Mouse (Mus musculus) G1E (cell line): ENCODE data around the gene Aldh2.

Source experiments
- CTCF ChIP-seq: IDR thresholded peaks from 2 replicates; pipeline ENCODE4 v1.5.1; 2012; ENCODE audit warnings: low read depth, low read length, inconsistent platforms, mixed read lengths
- GATA1 ChIP-seq: IDR thresholded peaks from 2 replicates; pipeline ENCODE4 v1.6.1; 2012; ENCODE audit warnings: borderline replicate concordance, low read length, inconsistent platforms, mixed read lengths
- TAL1 ChIP-seq: conservative IDR thresholded peaks from 2 replicates; pipeline ENCODE4 v1.6.1; 2012; ENCODE audit warnings: low read depth, low read length, inconsistent platforms, mixed read lengths

DNA sequence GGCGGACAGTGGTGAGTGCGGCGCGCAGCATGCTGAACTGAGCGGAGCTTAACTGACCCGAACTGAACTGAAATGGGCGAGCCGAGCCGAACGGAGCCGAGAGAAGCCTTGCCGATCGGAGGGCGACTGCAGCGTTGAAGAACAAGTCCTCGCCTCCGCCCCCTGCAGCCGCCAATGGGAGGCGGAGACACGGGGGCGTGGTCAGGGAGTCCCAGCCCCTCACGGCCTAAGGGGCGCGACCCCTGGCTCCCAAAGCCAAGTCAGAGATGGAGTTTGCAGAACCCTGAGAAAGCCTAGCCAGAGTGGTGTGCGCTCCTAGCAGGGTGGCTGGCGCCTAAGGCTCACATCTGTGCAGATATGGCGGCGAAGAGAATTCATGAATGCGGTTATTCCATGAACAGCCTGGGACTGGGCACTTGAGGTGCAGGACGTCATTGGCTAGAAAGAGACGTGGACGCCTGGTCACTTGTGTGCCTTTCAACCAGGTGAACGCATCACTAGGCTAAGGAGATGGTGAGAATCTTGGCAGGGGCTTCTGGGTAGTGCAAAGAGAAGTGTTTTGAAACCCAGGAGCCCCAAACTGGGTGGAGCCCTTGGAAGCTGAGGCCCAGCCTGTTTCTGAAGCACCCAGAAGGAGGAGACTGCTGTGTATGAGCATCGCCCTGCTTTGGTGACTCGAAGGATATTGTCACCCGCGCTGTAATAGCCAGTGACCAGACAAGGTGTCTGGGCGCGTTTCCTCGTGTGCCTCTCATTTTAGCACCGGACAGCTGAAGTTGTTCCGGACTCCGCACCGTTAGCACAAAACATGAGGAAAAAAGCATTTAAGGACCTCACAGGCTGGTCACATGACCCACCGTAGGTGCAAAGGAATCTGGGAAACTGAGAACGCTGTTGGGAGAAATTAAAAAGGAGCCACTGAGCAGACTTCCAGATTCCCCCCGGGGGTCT lies at the start of gene Aldh2:
- TF ChIP-seq GATA1: no peak
- TF ChIP-seq CTCF: no peak
- no peak for TF ChIP-seq TAL1
